Mouse (Mus musculus) liver, adult 2 months (tissue): ENCODE measurements around the gene Nova1.

Experiments used
- CTCF ChIP-seq: fragments of 200-500 bp; IDR thresholded peaks from 2 replicates; pipeline ENCODE4 v1.5.1; 2011; ENCODE audit warnings: low read depth, low read length, control low read depth
- POLR2A ChIP-seq: fragments of 200-500 bp; IDR thresholded peaks from 2 replicates; pipeline ENCODE4 v1.6.1; 2011; ENCODE audit warnings: low read length, control low read depth; ENCODE audit not compliant: insufficient read depth; ENCODE audit errors: extremely low read depth

DNA sequence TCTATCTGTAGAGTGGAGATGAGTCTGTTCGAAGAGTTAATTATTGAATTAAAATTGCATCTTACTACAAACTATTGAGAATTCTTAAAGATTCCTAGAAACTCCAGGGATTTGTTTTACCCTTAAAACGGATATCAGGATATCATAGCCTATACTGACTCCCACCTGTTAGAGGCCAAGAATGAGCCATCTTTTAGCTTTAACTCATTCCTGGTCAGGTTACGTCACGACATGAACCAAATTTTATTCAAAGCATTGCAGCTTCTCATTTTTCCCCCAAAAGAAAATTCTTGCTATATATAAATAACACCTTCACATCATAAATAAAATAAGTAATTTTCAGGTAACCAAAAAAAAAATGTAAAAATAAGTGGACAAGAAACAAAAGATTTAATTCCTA, 3.9 kb downstream of the Nova1 start:
- no peak for TF ChIP-seq CTCF
- TF ChIP-seq POLR2A: no peak
